Mouse (Mus musculus): ENCODE measurements at regions not wholly inside any gene's neighbourhood (a gene's known extent, or its start where the extent isn't known, plus 50 kb on each side); places are given as distances from the start of the nearest gene placed in this dataset.

- no peak for TF ChIP-seq CTCF (IDR thresholded peaks at IDR 0.05; ENCODE audit: borderline replicate concordance, control insufficient read depth, extremely low read depth, insufficient read depth, low read length, poor library complexity)
- TF ChIP-seq POLR2A (IDR thresholded peaks at IDR 0.05; ENCODE audit: control insufficient read depth, extremely low read depth, insufficient read depth, low read length, poor library complexity) = no peak
Measured at GRCm38 (mm10) chr13:83126438-83126837, 377.4 kb upstream of the Mef2c start.

Measured in thymus, adult 2 months (tissue).